Mouse (Mus musculus) layer of hippocampus, adult 18-20 months (tissue): ENCODE measurements around the gene Eya2. TPM values are rescaled to one million over a fixed set of nuclear protein-coding genes. Genes with fewer than 3 reads are reported as not detected.

ENCODE experiments used
- DNase-seq, 2 experiments: peaks; one replicate each; pipeline ENCODE4 v3.0.0; 2022; ENCODE audit warnings: low spot score in 2 of 2
- total RNA-seq, 2 experiments: library from RNA; stranded (reverse); gene quantifications; 2 replicates each; pipeline ENCODE4 v1.2.3; 2021

The Eya2 gene
- total RNA-seq, 2 experiments from 2014 or later = 1.8 to 2.8 TPM

GRCm38 (mm10) chr2:165593763-165594162 is 1.1 kb upstream of the Eya2 start:
- no peak for DNase-seq

DNA sequence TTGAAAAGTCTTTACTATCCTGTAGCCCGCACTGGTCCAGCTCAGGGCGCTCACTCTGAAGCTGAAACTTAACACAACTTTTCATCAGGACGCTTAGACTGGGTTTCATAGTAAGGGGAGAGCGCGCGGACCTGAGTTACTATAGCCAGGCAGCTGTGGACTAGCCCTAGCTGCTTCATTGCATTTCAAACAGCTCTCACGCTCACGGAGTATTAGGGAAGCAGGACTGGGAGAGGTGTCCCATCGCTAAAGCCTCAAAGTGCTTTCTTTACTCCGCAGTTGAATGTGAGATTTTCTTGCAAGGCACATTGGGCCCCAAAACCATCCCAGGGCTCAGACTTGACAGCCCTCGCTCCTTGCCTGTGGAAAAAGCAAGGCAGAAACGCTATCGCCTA is 841 bp downstream of the Eya2 start:
- no peak for DNase-seq

GRCm38 (mm10) chr2:165596141-165596540 is 1.3 kb downstream of the Eya2 start:
- DNase-seq = no peak

- no peak for DNase-seq
Observed at GRCm38 (mm10) chr2:165597536-165597935, 2.7 kb downstream of the Eya2 start.

DNA sequence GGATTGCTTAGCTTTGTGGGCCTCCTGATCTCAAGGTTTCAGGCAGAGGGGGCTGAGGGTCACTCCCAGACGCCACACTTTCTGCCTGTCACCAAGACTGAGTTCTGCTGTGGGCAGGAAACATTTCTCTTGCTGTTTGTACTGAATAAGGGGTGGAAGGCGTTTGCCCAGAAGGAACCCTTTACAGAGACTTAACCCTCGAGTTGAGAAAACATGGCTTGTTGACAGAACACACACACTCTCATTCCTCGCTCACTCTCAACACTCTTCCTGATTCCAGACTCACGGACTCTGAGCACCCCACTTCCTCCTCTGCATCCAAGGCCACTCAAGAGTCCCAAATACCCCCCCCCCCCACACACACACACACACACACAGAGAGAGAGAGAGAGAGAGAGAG is 3.3 kb downstream of the Eya2 start:
- DNase-seq = no peak

- DNase-seq = no peak
Observed at GRCm38 (mm10) chr2:165599566-165599965, 4.7 kb downstream of the Eya2 start.

GRCm38 (mm10) chr2:165600926-165601325 is 6.1 kb downstream of the Eya2 start:
- no peak for DNase-seq

GRCm38 (mm10) chr2:165601605-165602004 is 6.8 kb downstream of the Eya2 start:
- DNase-seq = no peak

DNA sequence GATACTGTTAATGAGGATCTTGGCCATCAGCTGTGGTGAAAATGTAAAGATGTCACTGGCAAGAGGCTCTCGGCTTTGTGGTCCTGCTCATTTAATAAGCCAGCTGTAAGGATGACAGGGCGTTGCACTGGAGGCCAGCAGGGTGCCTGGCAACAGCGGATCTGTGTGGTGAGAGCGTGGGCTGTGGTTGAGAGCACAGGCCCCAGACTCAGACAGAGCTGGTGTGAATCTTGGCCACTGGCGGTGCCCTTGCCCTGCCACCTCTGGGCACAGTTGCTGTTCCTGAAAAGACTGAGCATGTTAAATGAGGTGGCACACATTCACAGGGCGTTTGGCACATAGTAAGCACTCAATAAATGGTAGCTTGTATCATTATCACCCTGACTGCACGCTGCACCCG is 8.9 kb downstream of the Eya2 start:
- DNase-seq = no peak

DNA sequence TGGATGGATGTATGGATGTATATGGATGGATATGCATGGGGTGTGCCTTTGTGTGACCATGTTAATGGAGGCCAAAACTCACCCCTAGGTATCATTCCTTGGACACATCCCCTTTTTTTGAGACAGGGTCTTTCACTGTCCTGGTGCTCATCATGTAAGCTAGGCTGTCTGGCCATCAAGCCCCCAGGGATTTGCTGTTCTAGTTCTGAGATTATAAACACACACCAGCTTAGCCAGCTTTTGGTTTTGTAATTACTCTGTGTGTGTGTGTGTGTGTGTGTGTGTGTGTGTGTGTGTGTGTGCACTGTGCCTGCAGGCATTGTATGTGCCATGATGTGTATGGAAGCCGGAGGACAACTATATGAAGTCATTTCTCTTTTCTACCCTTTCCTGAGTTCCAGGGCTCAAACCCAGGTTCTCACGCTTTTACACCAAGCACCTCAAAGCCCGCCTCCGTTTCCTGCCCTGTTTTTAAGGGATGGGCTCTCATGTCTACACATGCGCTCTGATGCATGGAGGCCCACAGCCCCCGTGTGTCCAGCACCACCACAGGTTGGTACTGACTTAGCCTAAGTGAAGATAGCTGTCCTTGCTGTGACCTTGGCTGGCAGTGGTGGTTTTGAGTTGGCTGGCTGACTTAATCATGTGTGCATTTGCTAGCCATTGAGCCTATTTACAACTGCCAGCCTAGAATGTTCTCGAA is 16.9 kb downstream of the Eya2 start:
- DNase-seq = no peak

DNA sequence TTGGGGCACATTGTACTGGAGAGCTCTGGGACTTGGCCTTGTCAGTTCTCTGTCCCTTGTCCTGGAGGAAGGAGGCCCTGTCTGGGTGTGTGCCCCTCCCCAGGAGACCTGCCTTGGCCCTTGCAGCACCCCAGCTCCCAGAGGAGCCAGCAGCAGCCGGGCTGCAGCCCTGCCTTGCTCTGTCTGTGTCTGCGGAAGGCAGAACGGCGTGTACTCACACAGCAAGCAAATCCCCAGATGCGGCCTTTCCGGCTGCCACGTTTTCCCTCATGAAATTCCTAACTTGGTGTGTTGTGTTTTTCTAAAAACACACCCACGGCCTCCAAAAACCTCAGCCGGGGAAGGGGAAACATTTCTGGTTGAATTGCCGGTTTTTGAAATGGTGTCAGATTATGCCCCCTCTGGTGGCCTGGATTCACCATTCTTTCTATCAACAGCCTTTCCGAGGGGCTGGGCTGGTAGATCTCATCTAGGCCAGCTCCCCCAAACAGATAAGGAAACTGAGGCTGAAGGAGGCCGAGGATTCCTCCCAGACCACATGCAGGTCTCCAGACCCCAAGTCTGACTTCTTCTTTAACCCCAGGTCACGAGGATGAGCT is 19.0 kb downstream of the Eya2 start:
- DNase-seq = peak; percentile 9 to 58

DNA sequence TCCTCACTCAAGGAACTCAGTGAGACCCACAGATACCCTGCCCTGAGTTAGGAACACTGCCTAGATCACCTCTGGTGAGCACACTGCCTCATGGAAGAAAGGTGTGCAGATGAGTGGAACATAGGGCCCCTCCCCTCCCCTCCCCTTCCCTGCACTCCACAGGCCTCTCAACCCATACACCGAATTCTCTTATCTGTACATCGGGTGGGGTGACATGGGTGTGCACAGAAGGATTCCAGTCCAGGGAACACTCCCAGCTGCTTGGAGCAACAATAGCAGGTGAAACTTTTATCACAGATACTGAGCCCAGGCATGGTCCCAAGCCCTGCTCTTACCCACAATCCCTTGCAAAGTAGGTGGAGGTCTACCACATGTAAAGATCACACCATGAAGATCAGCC is 26.7 kb downstream of the Eya2 start:
- DNase-seq = no peak

GRCm38 (mm10) chr2:165622596-165622995 is 27.8 kb downstream of the Eya2 start:
- DNase-seq = no peak

DNA sequence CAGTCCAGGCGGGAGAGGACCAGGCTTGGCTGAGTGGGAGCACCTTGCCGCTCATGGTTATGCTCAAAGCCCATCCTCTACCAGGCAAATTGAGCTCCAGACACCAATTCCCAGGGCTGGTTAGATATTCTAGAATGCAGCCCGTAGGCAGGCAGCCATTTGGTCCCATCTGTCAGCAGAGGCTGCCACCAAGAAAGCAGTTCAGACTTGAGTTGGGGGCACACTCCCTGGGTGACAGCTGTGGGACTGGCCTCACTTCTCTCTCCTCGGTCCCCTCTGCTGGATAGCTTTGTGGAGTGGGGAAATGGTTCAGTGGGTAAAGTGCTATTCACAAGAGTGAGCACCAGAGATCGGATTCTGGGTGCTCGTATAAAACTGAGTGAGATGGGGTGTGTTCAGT is 32.0 kb downstream of the Eya2 start:
- DNase-seq = no peak

- DNase-seq = no peak
Observed at GRCm38 (mm10) chr2:165627974-165628373, 33.1 kb downstream of the Eya2 start.

- no peak for DNase-seq
Observed at GRCm38 (mm10) chr2:165629900-165630299, 35.1 kb downstream of the Eya2 start.

GRCm38 (mm10) chr2:165633011-165633785 is 38.4 kb downstream of the Eya2 start:
- no peak for DNase-seq

GRCm38 (mm10) chr2:165634481-165634880 is 39.6 kb downstream of the Eya2 start:
- no peak for DNase-seq

DNA sequence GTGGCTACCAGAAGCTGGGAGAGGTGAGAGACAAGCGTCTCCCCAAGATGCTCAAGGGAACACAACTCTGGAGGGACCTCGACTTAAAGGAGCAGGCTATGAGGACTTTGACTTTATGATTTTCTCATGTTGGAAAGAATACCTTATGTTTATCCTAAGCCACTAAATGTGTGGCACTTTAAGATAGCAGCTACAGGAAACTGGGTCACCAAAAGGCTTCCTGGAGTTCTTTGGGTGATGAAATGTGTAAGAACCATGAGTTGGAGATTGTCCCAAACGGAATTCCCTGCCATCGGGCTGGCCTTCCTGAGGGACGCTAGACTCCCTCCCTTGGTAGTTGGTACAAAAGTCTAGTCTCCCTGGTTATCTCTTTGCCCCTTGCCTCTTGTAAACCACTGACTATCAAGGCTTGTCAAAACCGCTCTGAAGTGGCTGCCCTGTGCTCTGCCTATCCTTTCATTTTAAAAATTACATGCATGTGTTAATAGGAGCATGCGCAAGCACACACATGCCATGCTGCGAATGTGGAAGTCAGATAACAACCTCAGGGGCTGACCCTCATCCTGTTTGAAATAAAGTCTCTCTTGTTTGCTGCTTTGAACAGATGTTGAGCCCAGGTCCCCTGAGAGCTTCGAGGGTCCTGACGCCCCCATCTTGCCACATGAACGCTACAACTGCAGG is 44.4 kb downstream of the Eya2 start:
- no peak for DNase-seq

- peak in 1 of 2 experiments; percentile 27 for DNase-seq
Observed at GRCm38 (mm10) chr2:165641909-165642505, 47.2 kb downstream of the Eya2 start.

GRCm38 (mm10) chr2:165643596-165643995 is 48.8 kb downstream of the Eya2 start:
- DNase-seq = no peak
